Mouse (Mus musculus) ES-E14 (cell line): ENCODE data around the gene Pidd1.
A peak's percentile ranks its signal among the peaks of the same experiment; 100 is the strongest.

Experiments
- HCFC1 ChIP-seq: IDR thresholded peaks from 2 replicates; pipeline ENCODE4 v1.6.1; 2012; ENCODE audit warnings: low read length, inconsistent platforms, borderline replicate concordance; ENCODE audit not compliant: insufficient read depth
- ZC3H11A ChIP-seq: IDR thresholded peaks from 2 replicates; pipeline ENCODE4 v1.6.1; 2012; ENCODE audit warnings: low read depth, mild to moderate bottlenecking, inconsistent platforms, low read length, borderline replicate concordance

DNA sequence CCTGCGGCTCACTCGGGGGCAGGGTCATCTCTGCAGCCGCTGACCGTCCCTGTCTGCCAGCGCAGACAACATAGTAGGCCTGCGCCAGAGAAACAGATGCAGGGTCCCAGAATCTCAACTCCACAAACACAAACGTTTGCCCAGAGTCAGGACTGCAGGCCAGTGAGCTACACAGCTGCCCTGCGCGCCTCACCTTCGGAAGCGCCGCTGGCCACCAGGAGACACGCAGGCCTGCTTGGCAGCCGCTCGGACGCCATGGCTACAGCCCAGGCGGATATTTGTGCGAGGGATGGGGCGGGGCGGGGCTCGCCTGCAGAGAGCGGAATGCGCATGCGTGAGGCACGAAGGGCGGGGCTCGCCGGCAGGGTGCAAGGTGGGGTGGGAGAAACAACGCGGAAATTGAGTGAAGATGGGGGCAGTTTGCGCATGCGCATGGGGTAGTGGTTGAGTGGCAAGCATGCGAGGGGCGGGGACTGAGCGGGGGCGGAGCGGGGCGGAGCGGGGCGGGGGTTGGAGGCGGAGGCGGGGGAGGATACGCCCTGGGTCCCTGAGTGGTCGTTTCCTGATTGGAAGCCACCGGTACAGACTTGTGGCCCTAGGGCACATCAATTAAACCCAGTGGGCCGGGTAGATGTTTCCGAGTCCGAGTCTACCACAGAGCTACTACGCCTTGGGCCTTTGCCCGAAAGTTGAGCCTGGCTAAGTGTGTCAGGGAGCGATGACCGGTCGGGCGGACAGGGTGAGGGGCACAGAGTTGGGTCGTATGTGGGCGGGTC, 29.8 kb downstream of the Pidd1 start, which contains the start of gene Gatd1:
- TF ChIP-seq ZC3H11A (no peak), HCFC1 (0 out of 2 replicates have a peak, but pooled peaks have one; percentile 29)
